Mouse (Mus musculus) layer of hippocampus, postnatal 14 days (tissue): ENCODE measurements around the gene Ap3m1. TPM values are rescaled to one million over a fixed set of nuclear protein-coding genes. Genes with fewer than 3 reads are reported as not detected.

ENCODE experiments used
- DNase-seq, 2 experiments: peaks; one replicate each; pipeline ENCODE4 v3.0.0; 2021 to 2022; ENCODE audit warnings: low spot score in 2 of 2, mixed read lengths in 1 of 2
- total RNA-seq, 2 experiments: library from RNA; stranded (reverse); gene quantifications; 2 replicates each; pipeline ENCODE4 v1.2.3; 2021

Ap3m1 gene
- total RNA-seq, 2 experiments from 2014 or later: 82.1 to 84.3 TPM

DNA sequence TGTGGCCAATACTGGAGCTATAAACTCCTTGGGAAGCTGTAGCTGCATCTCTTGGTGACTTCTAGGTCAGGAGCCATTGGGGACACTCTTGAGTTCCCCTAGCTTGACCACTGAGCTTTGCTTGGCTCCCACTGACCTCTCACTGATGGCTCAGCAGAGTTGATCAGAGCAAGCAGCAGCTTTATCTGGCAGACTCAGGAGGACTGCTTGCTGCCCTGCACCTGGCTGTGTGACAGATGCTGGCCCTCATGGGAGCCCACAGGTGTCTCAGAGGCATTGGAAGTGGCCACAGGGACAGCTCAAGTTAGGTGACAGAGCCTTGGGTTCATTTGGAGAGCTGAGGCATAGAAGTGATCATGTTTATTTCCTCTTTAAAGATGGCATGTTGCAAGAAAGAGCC, 24.8 kb downstream of the Ap3m1 start:
- no peak for DNase-seq

GRCm38 (mm10) chr14:21020435-21020834, 31.9 kb downstream of the Ap3m1 start:
- peak; percentile 41 to 82 for DNase-seq

- peak; percentile 29 to 72 for DNase-seq
Observed at GRCm38 (mm10) chr14:21018977-21019376, 33.3 kb downstream of the Ap3m1 start.

DNA sequence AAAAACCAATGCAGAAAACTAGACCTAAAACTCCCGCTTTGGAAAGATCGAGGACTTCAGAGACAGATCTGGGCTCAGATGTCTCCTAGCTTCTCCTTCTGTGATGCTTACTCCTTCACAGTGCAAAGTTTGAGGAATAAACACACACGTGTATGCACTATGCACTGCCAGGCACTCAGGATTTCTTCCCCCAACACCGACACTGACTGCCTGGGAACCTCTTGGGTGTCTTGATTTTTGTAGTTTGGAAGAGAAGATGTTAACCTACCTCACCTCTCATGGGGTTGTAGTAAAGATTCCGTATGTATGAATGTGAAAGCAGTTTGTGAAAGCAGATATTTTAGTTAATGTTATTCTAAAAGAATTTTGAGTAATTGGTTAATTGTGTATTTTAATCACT, 34.4 kb downstream of the Ap3m1 start:
- no peak for DNase-seq

DNA sequence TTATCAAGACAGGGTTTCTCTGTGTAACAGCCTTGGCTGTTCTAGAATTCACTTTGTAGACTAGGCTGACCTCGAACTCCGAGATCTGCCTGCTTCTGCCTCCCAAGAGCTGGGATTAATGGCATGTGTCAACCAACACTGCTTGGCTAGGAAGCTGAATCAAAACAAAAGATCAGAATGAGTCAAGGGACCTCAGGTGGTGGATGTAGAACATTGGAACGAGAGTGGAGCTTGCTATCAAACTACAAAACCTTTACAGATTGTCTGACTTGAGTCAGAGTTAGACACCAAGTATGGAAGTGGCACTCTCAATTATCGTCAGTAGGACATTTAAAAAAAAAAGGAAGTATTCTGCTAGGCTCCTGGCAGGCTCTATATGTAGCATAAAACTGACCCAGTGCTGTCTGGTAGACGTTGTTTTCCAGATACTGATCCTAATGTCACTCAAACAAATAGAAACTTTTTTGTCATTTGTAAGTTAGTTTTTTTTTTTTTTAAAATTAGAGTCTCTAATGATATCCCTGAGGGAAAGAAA, 38.4 kb downstream of the Ap3m1 start:
- DNase-seq: no peak

DNA sequence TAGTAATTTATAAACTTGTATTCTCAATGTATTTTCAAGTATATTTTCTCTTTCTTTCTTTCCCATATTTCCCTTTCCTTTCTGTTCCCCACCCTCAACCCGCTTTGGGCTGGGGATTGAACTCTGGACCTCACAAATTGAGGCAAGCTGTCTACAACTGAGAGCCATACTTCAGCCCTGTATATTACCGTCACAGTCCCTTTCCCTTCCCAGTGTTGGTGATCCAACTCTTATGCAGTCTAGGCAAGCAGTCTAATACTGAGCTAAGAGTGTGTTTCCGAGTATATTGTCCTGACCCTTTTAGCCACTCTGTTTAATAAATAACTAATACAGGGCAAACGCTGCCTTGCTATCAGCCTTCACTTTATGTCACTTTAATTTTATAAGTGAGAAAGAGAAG, 52.7 kb downstream of the Ap3m1 start:
- no peak for DNase-seq

- DNase-seq: peak in 1 of 2 experiments; percentile 69
Observed at GRCm38 (mm10) chr14:20997548-20997947, 54.8 kb downstream of the Ap3m1 start.

DNA sequence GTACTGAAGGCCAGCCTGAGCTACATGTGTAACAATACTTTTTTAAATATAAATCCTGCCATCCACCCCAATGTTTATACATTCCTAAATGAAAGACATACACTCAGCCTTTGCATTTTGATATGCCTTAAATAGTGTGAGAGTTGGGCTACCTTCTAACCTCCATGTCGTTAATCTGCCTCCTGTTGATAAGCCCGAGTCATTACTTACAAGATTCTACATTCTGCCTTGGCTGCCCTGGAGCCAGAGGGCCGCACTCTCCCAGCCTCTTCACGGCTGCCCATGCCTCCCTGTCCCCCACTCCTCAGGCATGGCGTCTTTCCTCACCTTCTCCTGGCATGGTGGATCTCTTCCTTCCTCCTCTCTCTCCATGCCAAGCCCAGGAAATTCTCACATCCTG, 55.9 kb downstream of the Ap3m1 start:
- DNase-seq: no peak

GRCm38 (mm10) chr14:20995497-20995896, 56.8 kb downstream of the Ap3m1 start:
- DNase-seq: no peak

DNA sequence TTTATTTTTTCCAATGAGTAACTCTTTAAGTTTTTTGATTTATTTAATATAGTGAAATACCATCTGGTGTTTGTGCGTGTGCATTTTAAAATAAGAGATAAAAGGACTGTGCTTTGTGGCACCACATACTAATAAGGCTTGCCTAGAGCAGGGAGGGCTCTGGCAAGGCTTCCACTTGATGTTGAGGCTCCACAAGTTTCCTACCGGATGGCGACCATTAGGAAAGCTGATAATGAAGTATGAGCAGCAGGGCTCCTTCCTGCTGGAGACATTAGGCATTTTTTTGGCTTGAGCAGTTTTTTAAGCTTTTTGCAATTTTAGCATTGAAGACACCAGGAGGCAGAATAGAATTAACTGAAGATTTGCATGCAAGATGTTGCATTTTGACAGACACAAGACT, 57.8 kb downstream of the Ap3m1 start:
- DNase-seq: peak in 1 of 2 experiments; percentile 24

DNA sequence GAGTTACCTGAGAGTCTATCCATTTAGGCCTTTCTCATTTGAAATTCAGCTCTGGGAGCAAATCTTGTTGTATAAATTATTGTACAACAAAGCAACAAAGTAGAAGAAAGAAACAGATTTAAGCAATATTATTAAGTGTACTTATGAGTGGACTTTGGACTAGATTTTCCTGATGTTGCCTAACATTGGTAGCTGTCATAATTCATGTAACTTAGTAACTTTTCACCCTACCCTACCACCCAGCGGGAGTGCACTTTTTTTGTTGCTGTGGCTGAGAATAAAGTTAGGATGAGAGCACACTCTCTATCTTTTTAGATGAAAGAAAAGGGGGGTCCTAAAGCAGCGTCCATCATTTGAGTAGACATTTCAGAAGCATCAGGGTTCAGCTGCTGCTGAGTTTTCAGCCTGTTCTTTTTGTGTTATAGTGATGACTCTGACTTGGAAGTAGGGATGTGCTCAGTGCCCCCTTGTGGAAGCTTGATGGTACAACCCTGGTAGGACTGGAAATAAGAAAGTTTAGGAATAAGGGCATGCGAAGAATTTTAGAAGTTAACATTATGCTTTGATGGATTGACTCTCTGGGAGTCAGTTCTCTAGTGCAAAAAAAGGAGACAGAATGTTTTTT, 59.1 kb downstream of the Ap3m1 start:
- peak; percentile 36 to 74 for DNase-seq

DNA sequence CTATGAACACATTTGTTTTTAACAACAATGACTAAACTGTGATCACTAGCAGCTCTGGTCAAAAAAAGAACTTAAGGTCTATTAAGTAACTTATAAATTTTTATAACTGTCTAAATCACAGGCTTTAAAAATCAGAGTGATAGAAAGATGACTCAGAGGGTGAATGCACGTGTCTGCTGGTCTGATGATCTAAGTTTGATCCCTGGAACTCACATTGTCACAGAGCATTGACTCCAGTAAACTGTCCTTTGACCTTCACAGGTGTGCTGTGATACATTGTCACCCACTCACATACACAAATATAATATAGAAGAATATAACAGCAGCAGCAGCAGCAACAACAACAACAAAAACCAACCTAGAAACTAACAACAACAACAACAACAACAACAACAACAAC, 60.8 kb downstream of the Ap3m1 start:
- no peak for DNase-seq

- no peak for DNase-seq
Observed at GRCm38 (mm10) chr14:20985482-20985881, 66.8 kb downstream of the Ap3m1 start.

- DNase-seq: peak; percentile 21 to 77
Observed at GRCm38 (mm10) chr14:20983832-20984231, 68.5 kb downstream of the Ap3m1 start.

Other genes starting within 250 kb of the Ap3m1 start
- gene Plau, start 215.8 kb downstream of the Ap3m1 start, total RNA-seq: 1 to 10 TPM; 3.7 to 4.6 TPM
- 10 to 100 TPM; 36.6 to 42.6 TPM for gene Vcl, start 123.1 kb downstream of the Ap3m1 start, total RNA-seq
- gene Adk, start 66 bp upstream of the Ap3m1 start, total RNA-seq: 10 to 100 TPM; 67.5 to 69.7 TPM